Mouse (Mus musculus): ENCODE measurements around the gene Atp1a2.

The Atp1a2 gene

GRCm38 (mm10) chr1:172297611-172298537 is at the start of gene Atp1a2:
Gene Atp1a2, minus strand, starts transcription at chr1:172298064.
- DNase-seq (ENCODE audit: low spot score in 2 of 2) = no peak

DNA sequence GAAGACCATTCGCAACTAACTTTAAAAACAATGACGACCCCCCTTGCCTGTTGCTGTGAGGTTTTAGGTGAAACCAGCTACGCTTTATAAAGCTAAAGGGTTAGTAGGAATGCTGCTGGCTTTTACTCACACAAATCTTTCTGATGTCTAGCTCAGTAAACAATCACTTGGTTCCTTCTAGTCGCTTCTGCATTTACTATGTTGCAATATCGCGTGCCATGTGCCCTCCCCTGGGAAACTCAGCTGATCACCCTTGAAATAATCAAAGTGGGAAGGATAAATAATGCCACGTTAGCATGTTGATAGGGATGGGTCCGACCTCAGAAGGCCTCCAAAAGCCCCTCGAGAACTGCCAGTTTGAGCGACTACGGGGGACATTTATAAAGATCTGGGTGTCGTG is 49.5 kb upstream of the Atp1a2 start:
- DNase-seq (ENCODE audit: low spot score in 2 of 2) = no peak

DNA sequence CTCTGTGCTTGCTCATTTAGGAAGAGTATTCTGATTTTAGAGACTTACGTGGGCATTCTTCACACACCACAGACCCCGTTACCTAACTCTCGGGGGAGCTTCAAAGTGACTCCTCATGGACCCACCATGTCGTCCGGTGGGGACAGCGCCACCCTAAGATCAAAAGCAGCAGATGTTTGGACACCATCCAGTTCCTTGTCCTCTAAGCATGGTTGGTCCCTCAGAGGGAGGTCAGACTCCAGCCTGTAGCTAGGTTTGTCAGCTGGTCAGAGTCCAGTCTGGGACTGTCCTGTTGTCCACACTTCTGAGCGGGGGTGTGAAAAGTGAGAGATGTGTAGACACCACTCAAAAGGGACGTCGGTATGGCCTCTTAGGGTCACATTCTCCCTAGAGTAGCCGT is 48.8 kb upstream of the Atp1a2 start:
- DNase-seq (ENCODE audit: low spot score in 2 of 2) = no peak

GRCm38 (mm10) chr1:172344820-172345219 is 47.0 kb upstream of the Atp1a2 start:
- no peak for DNase-seq (ENCODE audit: low spot score in 2 of 2)

- no peak for DNase-seq (ENCODE audit: low spot score in 2 of 2)
These were observed 46.0 kb upstream of the Atp1a2 start for GRCm38 (mm10) chr1:172343914-172344313.

DNA sequence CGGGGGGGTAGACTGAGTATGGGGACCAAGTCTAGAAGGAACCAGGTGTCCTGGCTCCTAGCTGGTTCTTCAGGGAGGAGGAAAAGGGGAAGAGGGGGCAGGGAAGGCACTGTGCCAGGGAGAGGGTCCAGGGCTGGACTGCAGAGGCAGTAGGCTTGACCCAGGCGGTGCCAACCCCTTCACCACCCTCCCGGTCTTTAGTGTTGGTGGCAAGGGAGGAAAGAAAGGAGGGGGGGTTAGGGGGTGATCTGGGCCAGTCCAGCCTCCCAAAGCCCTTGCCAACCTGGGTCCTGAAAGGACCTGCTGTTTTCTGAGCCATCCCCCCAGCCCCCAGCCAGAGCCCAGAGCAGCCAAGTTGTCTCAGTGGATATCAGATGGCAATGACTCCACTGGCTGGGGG is 44.9 kb upstream of the Atp1a2 start:
- DNase-seq (ENCODE audit: low spot score in 2 of 2) = no peak

GRCm38 (mm10) chr1:172341386-172341785 is 43.5 kb upstream of the Atp1a2 start:
- DNase-seq (ENCODE audit: low spot score in 2 of 2) = no peak

DNA sequence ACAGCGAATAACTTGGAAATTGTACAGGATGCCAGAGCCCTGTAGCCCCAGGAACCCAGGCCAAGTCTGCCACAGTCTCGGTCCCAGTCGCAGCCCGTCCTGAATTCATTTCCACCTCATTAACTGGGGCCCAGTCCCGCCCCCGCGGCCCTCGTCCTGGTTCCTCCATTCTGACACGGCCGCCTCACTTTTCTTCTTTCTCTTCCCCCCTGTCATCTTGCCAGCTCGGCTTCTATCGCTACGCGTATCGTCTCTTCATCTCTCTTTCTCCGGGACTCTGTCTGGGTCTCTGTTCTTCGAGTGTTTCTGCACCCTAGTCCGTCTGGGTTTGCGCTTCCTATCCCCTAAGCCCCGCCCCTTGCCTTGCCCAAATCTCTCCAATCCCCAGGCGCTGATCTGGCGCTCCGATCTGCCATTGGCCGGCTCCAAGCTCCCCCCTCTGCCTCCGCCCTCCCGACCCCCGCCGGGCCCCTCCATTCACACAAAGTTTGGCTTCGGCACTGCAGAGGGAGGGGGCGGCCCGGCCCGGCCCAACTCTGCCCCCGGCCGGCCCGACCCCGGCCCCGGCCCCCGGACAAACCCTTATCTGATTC is 43.0 kb upstream of the Atp1a2 start, which contains the start of gene Kcnj10:
TSS of gene Kcnj10 (plus strand) at position 482 of the 593 bp plus-strand sequence.
- peak; percentile 59 to 61 for DNase-seq (ENCODE audit: low spot score in 2 of 2)

DNA sequence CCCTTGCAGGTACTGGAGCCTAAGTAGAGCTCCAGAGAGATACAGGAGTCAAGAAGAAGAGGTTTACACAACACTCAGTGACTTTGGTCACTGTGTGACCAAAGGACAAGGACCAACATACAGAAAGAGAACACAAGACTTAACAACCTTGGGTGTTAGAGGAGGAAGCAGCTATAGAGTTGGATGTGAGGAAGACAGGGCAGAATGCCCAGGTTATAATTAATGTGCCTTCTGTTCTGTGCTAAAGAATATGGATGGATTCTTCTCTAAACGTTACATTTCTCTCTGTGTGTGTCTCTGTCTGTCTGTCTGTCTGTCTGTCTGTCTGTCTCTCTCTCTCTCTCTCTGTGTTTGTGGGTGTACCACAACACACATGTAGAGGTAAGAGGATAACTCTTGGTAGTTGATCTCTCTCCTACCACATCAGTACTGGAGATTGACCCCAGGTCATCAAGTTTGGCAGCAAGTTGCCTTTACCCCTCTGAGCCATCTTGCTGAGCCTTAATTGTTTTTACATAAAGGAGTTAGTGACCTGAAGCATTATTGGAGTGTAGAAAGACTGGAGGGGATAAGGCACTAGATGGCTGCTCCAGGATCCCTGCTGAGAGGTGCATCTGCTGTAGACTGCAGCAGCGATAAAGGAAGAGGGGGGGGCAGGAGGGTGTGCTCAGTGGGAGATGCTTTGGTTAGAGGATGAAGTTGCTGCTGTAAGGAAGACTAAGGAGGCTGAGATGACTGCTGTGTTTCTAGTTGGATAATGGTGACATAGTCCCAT is 39.7 kb upstream of the Atp1a2 start:
- DNase-seq (ENCODE audit: low spot score in 2 of 2) = no peak

DNA sequence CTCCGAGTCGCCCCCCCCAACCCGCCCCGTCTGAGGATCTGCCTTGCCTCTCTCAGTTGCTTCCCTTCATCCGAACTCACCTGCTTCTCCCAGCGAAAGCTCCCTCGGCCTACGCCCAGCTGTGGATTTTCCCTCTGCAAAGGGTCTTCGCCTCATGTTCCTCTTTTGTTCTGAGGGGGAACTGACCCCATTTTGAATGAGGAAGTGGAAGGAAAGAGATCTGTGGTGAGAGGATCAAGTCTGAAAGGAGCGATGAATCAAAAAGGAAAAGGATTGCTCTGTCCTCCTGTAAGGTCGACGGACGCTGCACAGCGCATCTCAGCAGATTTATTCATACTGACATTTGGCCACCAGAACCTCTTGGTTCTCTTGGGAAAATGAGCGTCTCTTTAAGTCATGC is 37.9 kb upstream of the Atp1a2 start:
- DNase-seq (ENCODE audit: low spot score in 2 of 2) = no peak

GRCm38 (mm10) chr1:172333512-172333911 is 35.6 kb upstream of the Atp1a2 start:
- no peak for DNase-seq (ENCODE audit: low spot score in 2 of 2)

DNA sequence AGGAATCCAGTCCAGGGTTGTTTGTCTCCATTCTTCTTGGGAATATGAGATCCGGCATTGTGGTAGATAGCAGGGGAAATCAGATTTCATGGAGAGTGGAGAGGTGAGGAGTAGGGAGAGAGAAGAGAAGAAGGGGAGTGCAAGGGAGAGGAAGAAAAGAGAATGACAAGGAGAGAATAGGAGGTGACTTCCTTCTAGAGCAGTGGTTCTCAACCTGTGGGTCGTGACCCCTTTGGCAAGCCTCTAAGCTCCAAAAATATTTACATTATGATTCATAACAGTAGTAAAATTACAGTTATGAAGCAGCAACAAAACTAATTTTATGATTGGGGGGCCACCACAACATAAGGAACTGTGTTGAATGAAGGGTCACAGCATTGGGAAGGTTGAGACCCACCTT is 35.1 kb upstream of the Atp1a2 start:
- no peak for DNase-seq (ENCODE audit: low spot score in 2 of 2)

GRCm38 (mm10) chr1:172331422-172331947 is 33.6 kb upstream of the Atp1a2 start:
- DNase-seq (ENCODE audit: low spot score in 2 of 2) = no peak

DNA sequence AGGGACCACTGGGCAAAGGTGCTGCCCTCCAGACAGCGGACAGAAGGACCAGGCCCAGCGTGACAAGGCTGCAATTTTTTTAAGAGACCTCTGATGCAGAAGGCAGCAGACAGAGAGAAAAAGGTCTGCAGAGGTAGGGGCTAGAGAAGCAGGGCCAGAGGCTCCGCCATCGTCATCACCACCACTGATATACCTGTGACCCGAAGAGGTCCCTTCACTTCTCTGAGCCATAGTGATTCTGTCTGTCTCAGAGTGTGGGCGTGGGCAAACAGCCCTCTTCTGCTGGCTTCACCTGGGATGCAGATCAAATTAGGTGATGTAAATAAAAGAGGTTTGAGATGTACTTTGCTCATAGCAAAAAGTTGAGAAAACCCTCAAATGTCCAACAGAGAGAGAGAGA is 31.8 kb upstream of the Atp1a2 start:
- DNase-seq (ENCODE audit: low spot score in 2 of 2) = no peak

DNA sequence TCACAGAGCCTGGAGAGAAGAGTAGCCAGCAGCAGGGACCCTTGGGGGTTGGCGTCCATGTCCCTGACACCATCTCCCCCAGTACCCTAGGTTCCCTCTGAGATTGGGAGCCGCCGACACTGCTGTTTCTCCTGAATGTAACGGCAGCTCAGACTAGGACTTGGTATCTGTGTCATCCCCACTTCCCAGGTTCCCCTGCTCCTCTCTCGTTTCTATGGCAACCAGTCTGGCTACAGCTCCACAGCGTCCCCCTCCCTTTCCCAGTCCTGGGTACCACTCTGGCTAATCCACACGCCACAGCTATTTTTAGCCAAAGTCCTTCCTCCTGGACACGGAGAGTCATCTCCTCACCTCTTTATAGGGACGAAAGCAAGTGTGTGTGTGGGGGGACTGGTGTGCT is 31.3 kb upstream of the Atp1a2 start, which contains the start of gene Kcnj9:
TSS of gene Kcnj9 (minus strand) at position 188 of the 400 bp plus-strand sequence.
- no peak for DNase-seq (ENCODE audit: low spot score in 2 of 2)

DNA sequence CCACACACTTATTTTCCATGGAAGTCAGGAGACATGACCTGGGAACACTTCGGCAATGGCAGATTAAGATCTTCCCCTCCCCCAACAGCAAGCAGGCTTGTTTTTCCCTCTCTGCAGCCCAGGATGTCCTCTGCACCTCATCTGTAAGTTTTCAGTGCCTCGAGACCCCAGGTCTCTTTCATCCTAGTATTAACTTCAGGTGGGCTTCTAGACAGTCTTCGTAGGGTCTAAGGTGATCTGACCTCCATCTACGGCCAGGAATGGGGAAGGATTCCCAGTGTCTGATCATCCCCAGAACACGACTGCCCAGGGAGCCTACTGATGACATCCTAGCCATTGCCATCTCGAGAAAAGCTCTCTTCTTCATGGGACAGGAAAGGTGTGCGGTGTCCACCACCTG is 30.6 kb upstream of the Atp1a2 start:
- no peak for DNase-seq (ENCODE audit: low spot score in 2 of 2)

- DNase-seq (ENCODE audit: low spot score in 2 of 2) = no peak
These were observed 30.2 kb upstream of the Atp1a2 start for GRCm38 (mm10) chr1:172328041-172328440.

GRCm38 (mm10) chr1:172327206-172328001 is 29.5 kb upstream of the Atp1a2 start:
- DNase-seq (ENCODE audit: low spot score in 2 of 2) = no peak

- no peak for DNase-seq (ENCODE audit: low spot score in 2 of 2)
These were observed 28.8 kb upstream of the Atp1a2 start for GRCm38 (mm10) chr1:172326684-172327083.

GRCm38 (mm10) chr1:172325680-172326535 is 28.0 kb upstream of the Atp1a2 start:
- peak; percentile 68 to 72 for DNase-seq (ENCODE audit: low spot score in 2 of 2)

Measured in spleen, postnatal 36 days (tissue).